Mouse (Mus musculus) heart, postnatal 0 days (tissue): ENCODE results near the gene Spi1. TPM values are rescaled to one million over a fixed set of nuclear protein-coding genes. Genes with fewer than 3 reads are reported as not detected.

Source experiments
- ATAC-seq: fragments of 200-750 bp; cut with Nextera tagmentation; 2 replicates; pipeline ENCODE4 v1.8.0; 2017; ENCODE audit warnings: low read depth, moderate number of reproducible peaks, moderate library complexity; ENCODE audit not compliant: insufficient read depth
- DNase-seq: peaks from one replicate; pipeline ENCODE4 v3.0.0-alpha.2; 2016; ENCODE audit warnings: low spot score
- H3K27ac ChIP-seq: fragments of 300-500 bp; sonication (generic); 2 replicates; pipeline ENCODE4 v1.5.1; 2014; ENCODE audit warnings: low read depth, mild to moderate bottlenecking
- H3K27me3 ChIP-seq: fragments of 300-500 bp; sonication (generic); 2 replicates; pipeline ENCODE4 v1.6.1; 2014; ENCODE audit warnings: low read length, mixed read lengths; ENCODE audit not compliant: control insufficient read depth, insufficient read depth
- H3K36me3 ChIP-seq: fragments of 300-500 bp; sonication (generic); replicated peaks from 2 replicates; pipeline ENCODE4 v1.6.1; 2014; ENCODE audit warnings: low read length, mixed read lengths; ENCODE audit not compliant: control insufficient read depth, insufficient read depth
- H3K4me1 ChIP-seq: fragments of 300-500 bp; sonication (generic); 2 replicates; pipeline ENCODE4 v1.6.1; 2014; ENCODE audit warnings: antibody characterized with exemption; ENCODE audit not compliant: control insufficient read depth, insufficient read depth
- H3K4me2 ChIP-seq: fragments of 300-500 bp; sonication (generic); 2 replicates; pipeline ENCODE4 v1.6.1; 2014; ENCODE audit warnings: low read depth, mild to moderate bottlenecking, low read length, moderate library complexity
- H3K4me3 ChIP-seq: fragments of 300-500 bp; sonication (generic); 2 replicates; pipeline ENCODE4 v1.5.1; 2014; ENCODE audit warnings: low read depth, low read length
- H3K9ac ChIP-seq: fragments of 300-500 bp; sonication (generic); replicated peaks from 2 replicates; pipeline ENCODE4 v1.6.1; 2014; ENCODE audit warnings: low read depth, low read length, mixed read lengths
- H3K9me3 ChIP-seq: fragments of 300-500 bp; sonication (generic); replicated peaks from 2 replicates; pipeline ENCODE4 v1.6.1; 2016; ENCODE audit warnings: low read length; ENCODE audit not compliant: control insufficient read depth
- CTCF ChIP-seq: IDR thresholded peaks from 2 replicates; pipeline ENCODE4 v1.5.1; 2016; ENCODE audit warnings: antibody characterized with exemption, control low read depth, low read depth
- EP300 ChIP-seq: IDR thresholded peaks from 2 replicates; pipeline ENCODE4 v1.6.1; 2016; ENCODE audit warnings: antibody characterized with exemption, low read depth
- WGBS: fragments of 180-500 bp; shearing (Covaris S2); extraction: QIAGEN DNeasy Blood & Tissue Kit; methylation state at CpG from one replicate; pipeline ENCODE4 v1.1.7; 2014; 5-methylcytosine and 5-hydroxymethylcytosine counted together
- polyA plus RNA-seq: library from polyadenylated mRNA; unstranded; fragments of >200 nt; fragmentation: Nextera tagmentation; extraction: Ambion mirVana; gene quantifications from 2 replicates; pipeline ENCODE4 v1.2.1, GENCODE M21; 2015
- total RNA-seq: library from RNA; depleted of rRNA; stranded (reverse); fragments of >200 nt; gene quantifications from 2 replicates; pipeline ENCODE4 v1.2.3, GENCODE M21; 2014; ENCODE audit warnings: low replicate concordance; rRNA removed

The Spi1 gene
- total and polyA plus RNA-seq, 2 experiments from 2014 or later, result 2.5 to 3.1 TPM

GRCm38 (mm10) chr2:91163532-91163931 lies 81.3 kb downstream of the Spi1 start:
- no peak overlapping the region for H3K4me2 ChIP-seq
- H3K4me3 ChIP-seq, result no peak overlapping the region
- H3K27ac ChIP-seq, result no peak overlapping the region
- H3K9me3 ChIP-seq, result no peaks in the 10 kb centered on the region
- H3K4me1 ChIP-seq, result peaks cover 10% of the 10 kb centered on the region
- H3K27me3 ChIP-seq, result no peaks in the 10 kb centered on the region
- H3K9ac ChIP-seq, result no peak overlapping the region
- TF ChIP-seq CTCF, result no peak
- TF ChIP-seq EP300, result no peak
- no peak for ATAC-seq
- 93% methylated on average over 5 of the region's 5 CpGs for WGBS
- no peak for DNase-seq
- peaks cover 8% of the 10 kb centered on the region for H3K36me3 ChIP-seq

GRCm38 (mm10) chr2:91164991-91165390 lies 82.8 kb downstream of the Spi1 start:
- ATAC-seq (no peak), DNase-seq (no peak)
- WGBS, result 35% methylated on average over 6 of the region's 6 CpGs
- H3K4me1 ChIP-seq, result peaks cover 5% of the 10 kb centered on the region
- H3K9ac ChIP-seq, result no peak overlapping the region
- no peaks in the 10 kb centered on the region for H3K9me3 ChIP-seq
- H3K4me2 ChIP-seq, result no peak overlapping the region
- TF ChIP-seq CTCF (no peak), EP300 (no peak)
- peaks cover 8% of the 10 kb centered on the region for H3K36me3 ChIP-seq
- no peak overlapping the region for H3K4me3 ChIP-seq
- H3K27me3 ChIP-seq, result no peaks in the 10 kb centered on the region
- H3K27ac ChIP-seq, result no peak overlapping the region

Other genes with a start within 250 kb of the Spi1 start
- gene Mtch2, start 235.2 kb upstream of the Spi1 start, total RNA-seq, result 181 and 206 TPM in 2 replicates
- 246 and 266 TPM in 2 replicates for gene Mtch2, start 235.2 kb upstream of the Spi1 start, polyA plus RNA-seq
- gene C1qtnf4, start 196.5 kb upstream of the Spi1 start, total RNA-seq, result 15.5 and 18.7 TPM in 2 replicates
- 23.7 and 28.1 TPM in 2 replicates for gene C1qtnf4, start 196.5 kb upstream of the Spi1 start, polyA plus RNA-seq
- gene Kbtbd4, start 177.7 kb upstream of the Spi1 start, total RNA-seq, result 19.5 and 28.3 TPM in 2 replicates
- 16.4 and 17.8 TPM in 2 replicates for gene Kbtbd4, start 177.7 kb upstream of the Spi1 start, polyA plus RNA-seq
- 556 and 596 TPM in 2 replicates for gene Ndufs3, start 177.6 kb upstream of the Spi1 start, total RNA-seq
- 620 and 652 TPM in 2 replicates for gene Ndufs3, start 177.6 kb upstream of the Spi1 start, polyA plus RNA-seq
- gene Celf1, start 142.0 kb upstream of the Spi1 start, total RNA-seq, result 85.6 and 113 TPM in 2 replicates
- gene Celf1, start 142.0 kb upstream of the Spi1 start, polyA plus RNA-seq, result 63.9 and 72.6 TPM in 2 replicates
- 50.0 and 62.0 TPM in 2 replicates for gene Rapsn, start 46.8 kb upstream of the Spi1 start, total RNA-seq
- 29.4 and 32.6 TPM in 2 replicates for gene Rapsn, start 46.8 kb upstream of the Spi1 start, polyA plus RNA-seq
- gene Psmc3, start 28.4 kb upstream of the Spi1 start, total RNA-seq, result 172 and 264 TPM in 2 replicates
- 296 and 300 TPM in 2 replicates for gene Psmc3, start 28.4 kb upstream of the Spi1 start, polyA plus RNA-seq
- 67.0 and 105 TPM in 2 replicates for gene Slc39a13, start 12.0 kb upstream of the Spi1 start, total RNA-seq
- gene Slc39a13, start 12.0 kb upstream of the Spi1 start, polyA plus RNA-seq, result 37.9 and 40.8 TPM in 2 replicates
- 2,256 and 2,313 TPM in 2 replicates for gene Mybpc3, start 35.8 kb downstream of the Spi1 start, total RNA-seq
- 1,065 and 1,207 TPM in 2 replicates for gene Mybpc3, start 35.8 kb downstream of the Spi1 start, polyA plus RNA-seq
- gene Madd, start 101.4 kb downstream of the Spi1 start, total RNA-seq, result 2.1 and 4.3 TPM in 2 replicates
- 2.4 TPM in 2 replicates for gene Madd, start 101.4 kb downstream of the Spi1 start, polyA plus RNA-seq
- 3.6 and 9.8 TPM in 2 replicates for gene Nr1h3, start 120.4 kb downstream of the Spi1 start, total RNA-seq
- 2.0 and 2.6 TPM in 2 replicates for gene Nr1h3, start 120.4 kb downstream of the Spi1 start, polyA plus RNA-seq
- 20.3 and 22.0 TPM in 2 replicates for gene Acp2, start 120.5 kb downstream of the Spi1 start, total RNA-seq
- 11.2 and 11.8 TPM in 2 replicates for gene Acp2, start 120.5 kb downstream of the Spi1 start, polyA plus RNA-seq
- gene Ddb2, start 154.6 kb downstream of the Spi1 start, total RNA-seq, result 2.2 and 6.0 TPM in 2 replicates
- gene Ddb2, start 154.6 kb downstream of the Spi1 start, polyA plus RNA-seq, result 4.7 and 6.0 TPM in 2 replicates
- gene Pacsin3, start 173.6 kb downstream of the Spi1 start, total RNA-seq, result 104 and 128 TPM in 2 replicates
- gene Pacsin3, start 173.6 kb downstream of the Spi1 start, polyA plus RNA-seq, result 58.7 and 59.9 TPM in 2 replicates
- gene Arfgap2, start 182.6 kb downstream of the Spi1 start, total RNA-seq, result 49.9 and 56.5 TPM in 2 replicates
- 53.0 and 56.3 TPM in 2 replicates for gene Arfgap2, start 182.6 kb downstream of the Spi1 start, polyA plus RNA-seq